Mouse (Mus musculus) forelimb bud, embryonic 11.5 days (tissue): ENCODE measurements at regions not wholly inside any gene's neighbourhood (a gene's known extent, or its start where the extent isn't known, plus 50 kb on each side); places are given as distances from the start of the nearest gene placed in this dataset.

Experiments used
- DNase-seq: peaks from one replicate; pipeline ENCODE4 v3.0.0-alpha.2; 2012; ENCODE audit warnings: low read depth, low spot score

GRCm38 (mm10) chr14:80479918-80480317 lies 496.0 kb downstream of the Olfm4 start:
- no peak for DNase-seq

GRCm38 (mm10) chr14:80482771-80483170 lies 498.9 kb downstream of the Olfm4 start:
- DNase-seq = no peak

DNA sequence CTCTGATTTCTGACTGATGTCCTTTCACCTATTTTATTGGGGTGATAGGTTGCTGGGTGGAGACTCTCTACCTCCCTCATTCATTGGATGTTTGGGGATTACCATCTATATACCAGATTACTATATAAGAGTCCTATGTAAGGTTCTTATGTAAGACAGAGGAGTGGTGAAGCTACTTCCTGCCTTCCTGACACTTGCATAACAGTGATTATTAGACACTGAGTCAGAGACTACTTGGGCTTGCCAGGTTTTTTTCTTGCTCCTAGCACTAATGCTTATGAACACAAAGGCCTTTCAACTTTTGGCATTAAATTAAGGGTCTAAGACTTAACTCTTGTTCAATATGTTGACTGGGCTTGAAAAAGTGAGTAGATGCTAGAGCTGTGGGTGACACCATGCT lies 500.4 kb downstream of the Olfm4 start:
- no peak for DNase-seq

GRCm38 (mm10) chr14:80485149-80485548 lies 501.3 kb downstream of the Olfm4 start:
- no peak for DNase-seq

DNA sequence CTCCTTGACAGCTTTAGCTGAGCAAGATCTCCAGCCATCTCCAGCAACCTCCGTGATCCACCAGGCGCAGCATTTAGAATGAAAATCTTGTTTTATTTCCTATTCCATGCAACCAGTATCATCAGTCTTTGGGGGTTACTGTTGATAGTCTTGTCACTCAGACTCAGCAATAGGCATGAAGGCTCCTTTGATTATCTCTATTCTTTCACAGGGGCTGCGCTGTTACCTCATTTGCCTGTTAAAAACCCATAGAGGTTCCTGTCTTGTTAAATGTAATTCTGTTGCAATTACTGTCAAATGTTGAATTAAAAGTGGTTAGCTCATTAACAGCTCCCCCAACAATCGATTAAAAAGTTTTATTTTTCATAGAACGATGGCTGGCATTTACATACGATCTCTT lies 502.7 kb downstream of the Olfm4 start:
- no peak for DNase-seq

GRCm38 (mm10) chr14:80492043-80492900 lies 508.4 kb downstream of the Olfm4 start:
- DNase-seq = no peak

- no peak for DNase-seq
Observed at GRCm38 (mm10) chr14:80492901-80493279, 509.0 kb downstream of the Olfm4 start.

GRCm38 (mm10) chr14:80504351-80504750 lies 520.5 kb downstream of the Olfm4 start:
- DNase-seq = no peak

GRCm38 (mm10) chr14:80516626-80517025 lies 532.7 kb downstream of the Olfm4 start:
- DNase-seq = no peak

DNA sequence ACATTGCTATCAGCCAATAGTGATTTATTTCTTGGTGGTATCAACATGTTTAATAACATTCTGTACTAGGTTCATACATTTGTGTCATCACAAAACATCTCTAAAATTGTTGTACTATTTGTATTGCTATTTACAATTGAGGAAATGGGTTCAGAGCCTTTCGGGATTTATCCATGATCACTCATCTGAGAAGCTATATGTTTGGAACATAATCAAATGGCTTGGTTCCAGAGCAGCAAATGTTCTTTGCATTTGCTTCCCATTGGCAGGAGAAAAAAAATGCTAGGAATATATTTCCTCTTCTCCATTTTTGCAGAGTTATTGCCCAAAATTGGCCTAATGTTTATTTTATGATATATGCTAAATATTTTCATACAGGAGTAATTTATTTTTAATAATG lies 537.3 kb downstream of the Olfm4 start:
- DNase-seq = no peak

- DNase-seq = no peak
Observed at GRCm38 (mm10) chr14:80521631-80522030, 537.8 kb downstream of the Olfm4 start.

GRCm38 (mm10) chr14:80522536-80522935 lies 538.7 kb downstream of the Olfm4 start:
- DNase-seq = no peak

GRCm38 (mm10) chr14:80528419-80529028 lies 544.6 kb downstream of the Olfm4 start:
- no peak for DNase-seq

GRCm38 (mm10) chr14:80536044-80536745 lies 552.3 kb downstream of the Olfm4 start:
- peak; percentile 12 for DNase-seq

DNA sequence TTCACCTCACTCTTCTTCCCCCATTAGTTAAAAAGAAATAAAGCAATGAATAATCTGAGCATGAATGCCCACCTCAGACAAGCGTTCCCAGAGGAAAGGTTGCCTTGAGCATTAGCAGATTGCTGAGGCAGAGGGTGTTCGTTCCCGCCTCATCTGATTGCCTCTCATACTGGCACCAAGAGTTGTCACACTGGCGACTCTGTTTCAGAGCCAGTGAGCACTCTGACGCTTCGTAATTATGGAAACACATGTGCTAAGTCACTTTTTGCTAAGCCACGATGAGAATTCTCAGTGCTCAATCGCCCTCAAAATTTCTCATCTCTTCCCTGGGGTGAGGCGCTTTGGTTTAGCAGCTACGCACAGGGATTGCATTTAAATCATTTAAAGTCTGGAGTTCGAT lies 576.1 kb downstream of the Olfm4 start:
- DNase-seq = no peak
